Mouse (Mus musculus) MEL (cell line): Measurements from ENCODE around the gene E2f1. TPM values are rescaled to one million over a fixed set of nuclear protein-coding genes. Genes with fewer than 3 reads are reported as not detected.

Experiments
- DNase-seq: peaks from one replicate; pipeline ENCODE4 v3.0.0; 2011; ENCODE audit warnings: low read depth, low spot score
- H3K27ac ChIP-seq: 2 replicates; pipeline ENCODE4 v1.5.1; 2012; ENCODE audit warnings: low read depth, mild to moderate bottlenecking, control low read depth, low read length, moderate library complexity; ENCODE audit not compliant: control insufficient read depth
- H3K27me3 ChIP-seq, 2 experiments: fragments of 150-350 bp in 1 of 2; sonication (generic) in 1 of 2; 2 replicates each; pipeline ENCODE4 v1.6.1; 2012; ENCODE audit warnings: low read length in 2 of 2, mild to moderate bottlenecking in 2 of 2, improper control_type of control experiment in 1 of 2, moderate library complexity in 1 of 2; ENCODE audit not compliant: insufficient read depth in 2 of 2, control insufficient read depth in 1 of 2
- H3K36me3 ChIP-seq, 2 experiments: 2 replicates each; pipeline ENCODE4 v1.6.1; 2012 to 2014; ENCODE audit warnings: low read length in 2 of 2, improper control_type of control experiment in 1 of 2, inconsistent platforms in 1 of 2, mild to moderate bottlenecking in 1 of 2; ENCODE audit not compliant: insufficient read depth in 2 of 2, control insufficient read depth in 1 of 2
- H3K4me1 ChIP-seq, 2 experiments: fragments of 150-350 bp in 1 of 2; sonication (generic) in 1 of 2; 2 replicates each; pipeline ENCODE4 v1.6.1; 2012; ENCODE audit warnings: low read length in 2 of 2, improper control_type of control experiment in 1 of 2, mild to moderate bottlenecking in 1 of 2; ENCODE audit not compliant: insufficient read depth in 2 of 2, control insufficient read depth in 1 of 2
- H3K4me3 ChIP-seq, 2 experiments: fragments of 150-350 bp in 1 of 2; sonication (generic) in 1 of 2; 2 replicates each; pipeline ENCODE4 v1.5.1; 2012; ENCODE audit warnings: low read depth in 2 of 2, low read length in 2 of 2, mild to moderate bottlenecking in 2 of 2, moderate library complexity in 2 of 2, control low read depth in 1 of 2, improper control_type of control experiment in 1 of 2; ENCODE audit not compliant: control insufficient read depth in 1 of 2, insufficient read depth in 1 of 2
- H3K79me2 ChIP-seq: 2 replicates; pipeline ENCODE4 v1.6.1; 2012; ENCODE audit warnings: mild to moderate bottlenecking, low read length, moderate library complexity; ENCODE audit not compliant: control insufficient read depth, poor library complexity, insufficient read depth
- H3K9ac ChIP-seq: 2 replicates; pipeline ENCODE4 v1.6.1; 2012; ENCODE audit warnings: low read depth, mild to moderate bottlenecking, control low read depth, low read length, moderate library complexity; ENCODE audit not compliant: control insufficient read depth, poor library complexity, severe bottlenecking
- H3K9me3 ChIP-seq: fragments of 150-350 bp; sonication (generic); replicated peaks from 2 replicates; pipeline ENCODE4 v1.6.1; 2012; ENCODE audit warnings: mild to moderate bottlenecking, low read length, improper control_type of control experiment, moderate library complexity; ENCODE audit not compliant: insufficient read depth
- BHLHE40 ChIP-seq: IDR thresholded peaks from 2 replicates; pipeline ENCODE4 v1.6.1; 2012; ENCODE audit warnings: low read depth, mild to moderate bottlenecking, inconsistent platforms, low read length, improper control_type of control experiment, borderline replicate concordance
- CHD1 ChIP-seq: IDR thresholded peaks from 2 replicates; pipeline ENCODE4 v1.6.1; 2012; ENCODE audit warnings: low read depth, mild to moderate bottlenecking, inconsistent platforms, low read length, improper control_type of control experiment
- CHD2 ChIP-seq: IDR thresholded peaks from 2 replicates; pipeline ENCODE4 v1.6.1; 2011; ENCODE audit warnings: low read length, improper control_type of control experiment
- CTCF ChIP-seq, 3 experiments: IDR thresholded peaks in 2 of 3; conservative IDR thresholded peaks in 1 of 3; 2 replicates each; pipeline ENCODE4 v1.5.1; 2011 to 2012; ENCODE audit warnings: low read length in 3 of 3, low read depth in 2 of 3, mild to moderate bottlenecking in 2 of 3, improper control_type of control experiment in 1 of 3, inconsistent platforms in 1 of 3, mixed read lengths in 1 of 3, moderate library complexity in 1 of 3; ENCODE audit not compliant: control insufficient read depth in 1 of 3, insufficient read depth in 1 of 3, poor library complexity in 1 of 3, severe bottlenecking in 1 of 3
- ELF1 ChIP-seq: IDR thresholded peaks from 2 replicates; pipeline ENCODE4 v1.6.1; 2014; ENCODE audit warnings: low read depth, mild to moderate bottlenecking, inconsistent platforms, low read length, improper control_type of control experiment, moderate library complexity
- EP300 ChIP-seq, 2 experiments: IDR thresholded peaks; 2 replicates each; pipeline ENCODE4 v1.6.1; 2011; ENCODE audit warnings: improper control_type of control experiment in 2 of 2, low read length in 2 of 2, low read depth in 1 of 2, mild to moderate bottlenecking in 1 of 2
- ETS1 ChIP-seq: IDR thresholded peaks from 2 replicates; pipeline ENCODE4 v1.6.1; 2012; ENCODE audit warnings: low read depth, mild to moderate bottlenecking, inconsistent platforms, low read length, improper control_type of control experiment, moderate library complexity
- GABPA ChIP-seq: IDR thresholded peaks from 2 replicates; pipeline ENCODE4 v1.6.1; 2012; ENCODE audit warnings: low read depth, mild to moderate bottlenecking, inconsistent platforms, low read length, improper control_type of control experiment, moderate library complexity
- HCFC1 ChIP-seq: IDR thresholded peaks from 2 replicates; pipeline ENCODE4 v1.6.1; 2012; ENCODE audit warnings: low read depth, mild to moderate bottlenecking, inconsistent platforms, low read length, improper control_type of control experiment, moderate library complexity
- JUND ChIP-seq: IDR thresholded peaks from 2 replicates; pipeline ENCODE4 v1.6.1; 2011; ENCODE audit warnings: low read depth, mild to moderate bottlenecking, improper control_type of control experiment, low read length
- KAT2A ChIP-seq: conservative IDR thresholded peaks from 2 replicates; pipeline ENCODE4 v1.6.1; 2012; ENCODE audit warnings: low read depth, low read length, improper control_type of control experiment, inconsistent platforms
- MAFK ChIP-seq: IDR thresholded peaks from 2 replicates; pipeline ENCODE4 v1.6.1; 2011; ENCODE audit warnings: low read depth, mild to moderate bottlenecking, low read length, improper control_type of control experiment, borderline replicate concordance
- MAX ChIP-seq: IDR thresholded peaks from 2 replicates; pipeline ENCODE4 v1.6.1; 2011; ENCODE audit warnings: low read length, improper control_type of control experiment
- MXI1 ChIP-seq: IDR thresholded peaks from 2 replicates; pipeline ENCODE4 v1.6.1; 2011; ENCODE audit warnings: mild to moderate bottlenecking, low read depth, low read length, improper control_type of control experiment
- MYC ChIP-seq: IDR thresholded peaks from 2 replicates; pipeline ENCODE4 v1.6.1; 2011; ENCODE audit warnings: low read depth, mild to moderate bottlenecking, low read length, improper control_type of control experiment, moderate library complexity
- NRF1 ChIP-seq: IDR thresholded peaks from 2 replicates; pipeline ENCODE4 v1.6.1; 2014; ENCODE audit warnings: low read depth, mild to moderate bottlenecking, inconsistent platforms, low read length, improper control_type of control experiment, moderate library complexity; ENCODE audit not compliant: poor library complexity, insufficient read depth, severe bottlenecking
- POLR2A ChIP-seq, 2 experiments: IDR thresholded peaks; 2 replicates each; pipeline ENCODE4 v1.6.1; 2011 to 2012; ENCODE audit warnings: low read length in 2 of 2, mild to moderate bottlenecking in 2 of 2, control low read depth in 1 of 2, improper control_type of control experiment in 1 of 2, low read depth in 1 of 2, moderate library complexity in 1 of 2; ENCODE audit not compliant: control insufficient read depth in 1 of 2, insufficient read depth in 1 of 2, poor library complexity in 1 of 2
- POLR2AphosphoS2 ChIP-seq: IDR thresholded peaks from 2 replicates; pipeline ENCODE4 v1.6.1; 2011; ENCODE audit warnings: low read length, improper control_type of control experiment
- POLR2AphosphoS5 ChIP-seq: IDR thresholded peaks from 2 replicates; pipeline ENCODE4 v1.6.1; 2012; ENCODE audit warnings: low read depth, borderline replicate concordance, mild to moderate bottlenecking, inconsistent platforms, low read length, moderate library complexity, mixed read lengths
- RAD21 ChIP-seq: IDR thresholded peaks from 2 replicates; pipeline ENCODE4 v1.6.1; 2011; ENCODE audit warnings: mild to moderate bottlenecking, low read depth, low read length, improper control_type of control experiment
- SIN3A ChIP-seq: IDR thresholded peaks from 2 replicates; pipeline ENCODE4 v1.6.1; 2012; ENCODE audit warnings: low read length, improper control_type of control experiment, inconsistent platforms
- SMC3 ChIP-seq: IDR thresholded peaks from 2 replicates; pipeline ENCODE4 v1.6.1; 2011; ENCODE audit warnings: low read depth, low read length, improper control_type of control experiment
- TAL1 ChIP-seq: IDR thresholded peaks from 2 replicates; pipeline ENCODE4 v1.6.1; 2012; ENCODE audit warnings: mild to moderate bottlenecking, inconsistent platforms, low read length, moderate library complexity, mixed read lengths
- TBP ChIP-seq: IDR thresholded peaks from 2 replicates; pipeline ENCODE4 v1.8.0; 2011; ENCODE audit warnings: low read depth, low read length, improper control_type of control experiment
- UBTF ChIP-seq: IDR thresholded peaks from 2 replicates; pipeline ENCODE4 v1.6.1; 2012; ENCODE audit warnings: low read depth, mild to moderate bottlenecking, inconsistent platforms, low read length, improper control_type of control experiment, moderate library complexity, borderline replicate concordance; ENCODE audit not compliant: insufficient read depth
- USF1 ChIP-seq: IDR thresholded peaks from 2 replicates; pipeline ENCODE4 v1.6.1; 2014; ENCODE audit warnings: low read depth, mild to moderate bottlenecking, inconsistent platforms, low read length, improper control_type of control experiment, moderate library complexity
- USF2 ChIP-seq, 2 experiments: IDR thresholded peaks; 2 replicates each; pipeline ENCODE4 v1.6.1; 2011 to 2012; ENCODE audit warnings: improper control_type of control experiment in 2 of 2, low read length in 2 of 2, borderline replicate concordance in 1 of 2, inconsistent platforms in 1 of 2, low read depth in 1 of 2, mild to moderate bottlenecking in 1 of 2; ENCODE audit not compliant: insufficient read depth in 1 of 2
- ZC3H11A ChIP-seq: IDR thresholded peaks from 2 replicates; pipeline ENCODE4 v1.6.1; 2012; ENCODE audit warnings: low read depth, mild to moderate bottlenecking, inconsistent platforms, low read length, improper control_type of control experiment
- ZMIZ1 ChIP-seq: IDR thresholded peaks from 2 replicates; pipeline ENCODE4 v1.6.1; 2012; ENCODE audit warnings: low read depth, mild to moderate bottlenecking, inconsistent platforms, low read length, improper control_type of control experiment, moderate library complexity
- ZNF384 ChIP-seq: IDR thresholded peaks from 2 replicates; pipeline ENCODE4 v1.6.1; 2012; ENCODE audit warnings: low read depth, mild to moderate bottlenecking, inconsistent platforms, low read length, improper control_type of control experiment
- polyA plus RNA-seq, 2 experiments: library from polyadenylated mRNA; stranded (reverse) in 1 of 2; unstranded in 1 of 2; fragments of >175 nt in 1 of 2; fragments of >200 nt in 1 of 2; gene quantifications; 2 replicates each; pipeline versions ENCODE4 v1.2.1 to v1.2.4; 2012; ENCODE audit warnings: low replicate concordance in 2 of 2, low read depth in 1 of 2; ENCODE audit not compliant: insufficient read length in 2 of 2, insufficient read depth in 1 of 2, missing spikeins in 1 of 2
- total RNA-seq: library from RNA; depleted of rRNA; stranded (reverse); fragments of 300-350 nt; gene quantifications from 2 replicates; pipeline ENCODE4 v1.2.3, GENCODE M21; 2012

E2f1 gene
- total and polyA plus RNA-seq, 3 experiments, result 17.4 to 41.6 TPM; not detected in 1

GRCm38 (mm10) chr2:154570666-154571065 lies 974 bp upstream of the E2f1 start:
- no peaks in the 10 kb centered on the region for H3K27me3 ChIP-seq
- no peak for TF ChIP-seq ZNF384
- no peak for TF ChIP-seq POLR2AphosphoS2
- no peak for TF ChIP-seq NRF1
- TF ChIP-seq TAL1, result no peak
- no peak for TF ChIP-seq CHD2
- TF ChIP-seq MYC, result no peak
- no peak for TF ChIP-seq TBP
- TF ChIP-seq UBTF, result no peak
- no peak for TF ChIP-seq MXI1
- TF ChIP-seq, all 39 proteins: peak for 0
- H3K36me3 ChIP-seq, result peaks cover 0 to 23% of the 10 kb centered on the region in 2 experiments; a peak in 2 of 4 replicates
- peak; percentile 63 for DNase-seq
- H3K27ac ChIP-seq, result peak overlapping the region; percentile 61
- peaks cover 0 to 23% of the 10 kb centered on the region in 2 experiments; a peak in 3 of 4 replicates for H3K4me1 ChIP-seq
- H3K9ac ChIP-seq, result peak overlapping the region; percentile 61
- H3K9me3 ChIP-seq, result no peaks in the 10 kb centered on the region
- peaks cover 32% of the 10 kb centered on the region for H3K79me2 ChIP-seq
- H3K4me3 ChIP-seq, result peak overlapping the region; percentile 54 to 63

- H3K27ac ChIP-seq, result peak overlapping the region; percentile 98
- H3K4me3 ChIP-seq, result peak overlapping the region; percentile 68 to 72
- peaks cover 0 to 23% of the 10 kb centered on the region in 2 experiments; a peak in 3 of 4 replicates for H3K4me1 ChIP-seq
- peak overlapping the region; percentile 86 for H3K9ac ChIP-seq
- H3K27me3 ChIP-seq, result no peaks in the 10 kb centered on the region
- peaks cover 0 to 23% of the 10 kb centered on the region in 2 experiments; a peak in 2 of 4 replicates for H3K36me3 ChIP-seq
- DNase-seq, result peak; percentile 96
- peaks cover 32% of the 10 kb centered on the region for H3K79me2 ChIP-seq
- H3K9me3 ChIP-seq, result no peaks in the 10 kb centered on the region
- TF ChIP-seq JUND, result no peak
- TF ChIP-seq KAT2A, result peak; percentile 49; the same call in 1 of the 2 replicates
- TF ChIP-seq ZC3H11A, result no peak
- TF ChIP-seq ETS1, result peak; percentile 92
- peak; percentile 39 to 70; a peak in 2 of 4 replicates for TF ChIP-seq POLR2A (IDR thresholded peaks at IDR 0.05; ENCODE audit: control insufficient read depth in 1 of 2, insufficient read depth in 1 of 2, low read depth in 1 of 2, low read length in 2 of 2, poor library complexity in 1 of 2)
- TF ChIP-seq ZMIZ1, result peak; percentile 50; the same call in 1 of the 2 replicates
- no peak for TF ChIP-seq CTCF (IDR thresholded peaks at IDR 0.05 in 2 of 3, conservative IDR thresholded peaks at IDR 0.05 in 1 of 3; ENCODE audit: control insufficient read depth in 1 of 3, insufficient read depth in 1 of 3, low read depth in 2 of 3, low read length in 3 of 3, poor library complexity in 1 of 3, severe bottlenecking in 1 of 3)
- peak; percentile 99 for TF ChIP-seq USF1
- TF ChIP-seq SIN3A, result peak; percentile 98
- TF ChIP-seq BHLHE40, result peak; percentile 99
- peak; percentile 70 for TF ChIP-seq HCFC1
- TF ChIP-seq TAL1, result peak; percentile 88
- TF ChIP-seq RAD21, result no peak
- peak; percentile 57; the same call in 1 of the 2 replicates for TF ChIP-seq ELF1
- peak; percentile 68; the same call in 1 of the 2 replicates for TF ChIP-seq POLR2AphosphoS5
- no peak; the same call in 1 of the 2 replicates for TF ChIP-seq SMC3
- peak; percentile 63 to 81 for TF ChIP-seq EP300 (IDR thresholded peaks at IDR 0.05; ENCODE audit: low read depth in 1 of 2, low read length in 2 of 2)
- TF ChIP-seq CHD1, result no peak; the same call in 1 of the 2 replicates
- no peak for TF ChIP-seq GABPA
- no peak for TF ChIP-seq MAFK
- TF ChIP-seq TBP, result peak; percentile 51
- peak; percentile 47 to 90; a peak in 3 of 4 replicates for TF ChIP-seq USF2 (IDR thresholded peaks at IDR 0.05; ENCODE audit: borderline replicate concordance in 1 of 2, insufficient read depth in 1 of 2, low read depth in 1 of 2, low read length in 2 of 2)
- peak; percentile 97 for TF ChIP-seq MAX
Observed at GRCm38 (mm10) chr2:154569071-154569748, 482 bp downstream of the E2f1 start.
